Mouse (Mus musculus) lung, postnatal 0 days (tissue): ENCODE measurements around the gene Ldlrap1.

Source experiments
- CTCF ChIP-seq: IDR thresholded peaks from 2 replicates; pipeline ENCODE4 v1.5.1; 2016; ENCODE audit warnings: antibody characterized with exemption, mild to moderate bottlenecking
- EP300 ChIP-seq: IDR thresholded peaks from 2 replicates; pipeline ENCODE4 v1.6.1; 2016; ENCODE audit warnings: antibody characterized with exemption, mild to moderate bottlenecking, control low read depth

DNA sequence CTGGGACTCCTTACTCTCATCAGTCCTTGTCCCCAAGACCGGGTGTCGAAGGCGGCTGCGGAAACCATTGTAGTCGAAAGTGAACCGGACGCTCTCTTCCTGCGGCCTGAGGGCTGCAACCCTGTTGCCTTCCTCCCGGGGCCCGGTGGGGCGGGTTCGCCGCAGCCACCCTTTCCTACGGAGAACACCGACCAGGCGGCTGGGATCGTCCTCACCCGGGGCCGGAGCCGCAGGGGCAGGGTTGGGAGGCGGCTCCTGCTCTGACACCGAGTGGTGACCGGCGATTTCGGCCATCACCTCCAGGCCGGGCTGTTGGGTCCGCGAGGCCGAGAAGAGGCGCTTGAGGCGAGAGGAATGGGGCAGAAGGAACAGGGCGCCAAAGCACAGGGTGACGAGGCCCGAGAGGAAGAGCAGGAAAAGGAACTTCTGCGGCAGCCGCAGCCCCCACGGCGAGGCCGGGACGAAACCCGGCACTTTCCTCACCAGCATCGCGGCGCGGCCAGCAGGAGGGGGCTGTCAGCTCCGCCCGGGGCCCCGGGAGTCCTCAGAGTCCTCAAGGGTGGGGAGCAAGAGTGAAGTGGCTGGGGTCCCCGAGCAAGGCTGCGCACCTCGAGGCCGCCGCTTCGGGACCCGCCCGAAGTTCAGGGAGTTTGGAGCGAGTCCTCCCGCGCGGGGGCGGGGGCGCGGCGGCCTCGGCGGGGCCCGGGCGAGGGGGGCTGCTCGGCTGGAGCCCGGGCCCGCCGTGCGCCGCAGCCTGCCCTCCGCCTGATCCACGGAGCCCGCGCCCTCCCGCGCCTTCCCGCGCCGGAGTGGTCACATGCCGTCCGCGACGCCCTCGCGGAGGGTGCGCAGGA lies 64.6 kb downstream of the Ldlrap1 start:
- no peak; the same call in none of the 2 replicates for TF ChIP-seq CTCF
- no peak for TF ChIP-seq EP300
